Mouse (Mus musculus) MEL (cell line): ENCODE data around the gene Ppp1r9b. TPM values are rescaled to one million over a fixed set of nuclear protein-coding genes. Genes with fewer than 3 reads are reported as not detected.
A peak's percentile ranks its signal among the peaks of the same experiment; 100 is the strongest.

ENCODE experiments used
- DNase-seq: peaks from one replicate; pipeline ENCODE4 v3.0.0; 2011; ENCODE audit warnings: low read depth, low spot score
- H3K27ac ChIP-seq: 2 replicates; pipeline ENCODE4 v1.5.1; 2012; ENCODE audit warnings: low read depth, mild to moderate bottlenecking, control low read depth, low read length, moderate library complexity; ENCODE audit not compliant: control insufficient read depth
- H3K27me3 ChIP-seq, 2 experiments: fragments of 150-350 bp in 1 of 2; sonication (generic) in 1 of 2; 2 replicates each; pipeline ENCODE4 v1.6.1; 2012; ENCODE audit warnings: low read length in 2 of 2, mild to moderate bottlenecking in 2 of 2, improper control_type of control experiment in 1 of 2, moderate library complexity in 1 of 2; ENCODE audit not compliant: insufficient read depth in 2 of 2, control insufficient read depth in 1 of 2
- H3K36me3 ChIP-seq, 2 experiments: 2 replicates each; pipeline ENCODE4 v1.6.1; 2012 to 2014; ENCODE audit warnings: low read length in 2 of 2, improper control_type of control experiment in 1 of 2, inconsistent platforms in 1 of 2, mild to moderate bottlenecking in 1 of 2; ENCODE audit not compliant: insufficient read depth in 2 of 2, control insufficient read depth in 1 of 2
- H3K4me1 ChIP-seq, 2 experiments: fragments of 150-350 bp in 1 of 2; sonication (generic) in 1 of 2; 2 replicates each; pipeline ENCODE4 v1.6.1; 2012; ENCODE audit warnings: low read length in 2 of 2, improper control_type of control experiment in 1 of 2, mild to moderate bottlenecking in 1 of 2; ENCODE audit not compliant: insufficient read depth in 2 of 2, control insufficient read depth in 1 of 2
- H3K4me3 ChIP-seq, 2 experiments: fragments of 150-350 bp in 1 of 2; sonication (generic) in 1 of 2; 2 replicates each; pipeline ENCODE4 v1.5.1; 2012; ENCODE audit warnings: low read depth in 2 of 2, low read length in 2 of 2, mild to moderate bottlenecking in 2 of 2, moderate library complexity in 2 of 2, control low read depth in 1 of 2, improper control_type of control experiment in 1 of 2; ENCODE audit not compliant: control insufficient read depth in 1 of 2, insufficient read depth in 1 of 2
- H3K79me2 ChIP-seq: 2 replicates; pipeline ENCODE4 v1.6.1; 2012; ENCODE audit warnings: mild to moderate bottlenecking, low read length, moderate library complexity; ENCODE audit not compliant: control insufficient read depth, poor library complexity, insufficient read depth
- H3K9ac ChIP-seq: 2 replicates; pipeline ENCODE4 v1.6.1; 2012; ENCODE audit warnings: low read depth, mild to moderate bottlenecking, control low read depth, low read length, moderate library complexity; ENCODE audit not compliant: control insufficient read depth, poor library complexity, severe bottlenecking
- H3K9me3 ChIP-seq: fragments of 150-350 bp; sonication (generic); replicated peaks from 2 replicates; pipeline ENCODE4 v1.6.1; 2012; ENCODE audit warnings: mild to moderate bottlenecking, low read length, improper control_type of control experiment, moderate library complexity; ENCODE audit not compliant: insufficient read depth
- BHLHE40 ChIP-seq: IDR thresholded peaks from 2 replicates; pipeline ENCODE4 v1.6.1; 2012; ENCODE audit warnings: low read depth, mild to moderate bottlenecking, inconsistent platforms, low read length, improper control_type of control experiment, borderline replicate concordance
- CHD2 ChIP-seq: IDR thresholded peaks from 2 replicates; pipeline ENCODE4 v1.6.1; 2011; ENCODE audit warnings: low read length, improper control_type of control experiment
- CTCF ChIP-seq, 3 experiments: IDR thresholded peaks in 2 of 3; conservative IDR thresholded peaks in 1 of 3; 2 replicates each; pipeline ENCODE4 v1.5.1; 2011 to 2012; ENCODE audit warnings: low read length in 3 of 3, low read depth in 2 of 3, mild to moderate bottlenecking in 2 of 3, improper control_type of control experiment in 1 of 3, inconsistent platforms in 1 of 3, mixed read lengths in 1 of 3, moderate library complexity in 1 of 3; ENCODE audit not compliant: control insufficient read depth in 1 of 3, insufficient read depth in 1 of 3, poor library complexity in 1 of 3, severe bottlenecking in 1 of 3
- E2F4 ChIP-seq: IDR thresholded peaks from 2 replicates; pipeline ENCODE4 v1.6.1; 2011; ENCODE audit warnings: low read depth, low read length, improper control_type of control experiment, borderline replicate concordance
- ELF1 ChIP-seq: IDR thresholded peaks from 2 replicates; pipeline ENCODE4 v1.6.1; 2014; ENCODE audit warnings: low read depth, mild to moderate bottlenecking, inconsistent platforms, low read length, improper control_type of control experiment, moderate library complexity
- EP300 ChIP-seq, 2 experiments: IDR thresholded peaks; 2 replicates each; pipeline ENCODE4 v1.6.1; 2011; ENCODE audit warnings: improper control_type of control experiment in 2 of 2, low read length in 2 of 2, low read depth in 1 of 2, mild to moderate bottlenecking in 1 of 2
- ETS1 ChIP-seq: IDR thresholded peaks from 2 replicates; pipeline ENCODE4 v1.6.1; 2012; ENCODE audit warnings: low read depth, mild to moderate bottlenecking, inconsistent platforms, low read length, improper control_type of control experiment, moderate library complexity
- GATA1 ChIP-seq: IDR thresholded peaks from 2 replicates; pipeline ENCODE4 v1.6.1; 2011; ENCODE audit warnings: low read depth, low read length, improper control_type of control experiment
- HCFC1 ChIP-seq: IDR thresholded peaks from 2 replicates; pipeline ENCODE4 v1.6.1; 2012; ENCODE audit warnings: low read depth, mild to moderate bottlenecking, inconsistent platforms, low read length, improper control_type of control experiment, moderate library complexity
- JUND ChIP-seq: IDR thresholded peaks from 2 replicates; pipeline ENCODE4 v1.6.1; 2011; ENCODE audit warnings: low read depth, mild to moderate bottlenecking, improper control_type of control experiment, low read length
- MAZ ChIP-seq: IDR thresholded peaks from 2 replicates; pipeline ENCODE4 v1.6.1; 2012; ENCODE audit warnings: low read depth, mild to moderate bottlenecking, inconsistent platforms, low read length, improper control_type of control experiment
- MXI1 ChIP-seq: IDR thresholded peaks from 2 replicates; pipeline ENCODE4 v1.6.1; 2011; ENCODE audit warnings: mild to moderate bottlenecking, low read depth, low read length, improper control_type of control experiment
- NELFE ChIP-seq: IDR thresholded peaks from 2 replicates; pipeline ENCODE4 v1.6.1; 2011; ENCODE audit warnings: low read depth, low read length, improper control_type of control experiment
- NRF1 ChIP-seq: IDR thresholded peaks from 2 replicates; pipeline ENCODE4 v1.6.1; 2014; ENCODE audit warnings: low read depth, mild to moderate bottlenecking, inconsistent platforms, low read length, improper control_type of control experiment, moderate library complexity; ENCODE audit not compliant: poor library complexity, insufficient read depth, severe bottlenecking
- POLR2A ChIP-seq, 2 experiments: IDR thresholded peaks; 2 replicates each; pipeline ENCODE4 v1.6.1; 2011 to 2012; ENCODE audit warnings: low read length in 2 of 2, mild to moderate bottlenecking in 2 of 2, control low read depth in 1 of 2, improper control_type of control experiment in 1 of 2, low read depth in 1 of 2, moderate library complexity in 1 of 2; ENCODE audit not compliant: control insufficient read depth in 1 of 2, insufficient read depth in 1 of 2, poor library complexity in 1 of 2
- RAD21 ChIP-seq: IDR thresholded peaks from 2 replicates; pipeline ENCODE4 v1.6.1; 2011; ENCODE audit warnings: mild to moderate bottlenecking, low read depth, low read length, improper control_type of control experiment
- RCOR1 ChIP-seq: IDR thresholded peaks from 2 replicates; pipeline ENCODE4 v1.6.1; 2012; ENCODE audit warnings: low read depth, mild to moderate bottlenecking, inconsistent platforms, low read length, improper control_type of control experiment
- SIN3A ChIP-seq: IDR thresholded peaks from 2 replicates; pipeline ENCODE4 v1.6.1; 2012; ENCODE audit warnings: low read length, improper control_type of control experiment, inconsistent platforms
- SMC3 ChIP-seq: IDR thresholded peaks from 2 replicates; pipeline ENCODE4 v1.6.1; 2011; ENCODE audit warnings: low read depth, low read length, improper control_type of control experiment
- TBP ChIP-seq: IDR thresholded peaks from 2 replicates; pipeline ENCODE4 v1.8.0; 2011; ENCODE audit warnings: low read depth, low read length, improper control_type of control experiment
- TCF12 ChIP-seq: IDR thresholded peaks from 2 replicates; pipeline ENCODE4 v1.6.1; 2014; ENCODE audit warnings: low read depth, mild to moderate bottlenecking, inconsistent platforms, low read length, improper control_type of control experiment, moderate library complexity
- USF1 ChIP-seq: IDR thresholded peaks from 2 replicates; pipeline ENCODE4 v1.6.1; 2014; ENCODE audit warnings: low read depth, mild to moderate bottlenecking, inconsistent platforms, low read length, improper control_type of control experiment, moderate library complexity
- USF2 ChIP-seq, 2 experiments: IDR thresholded peaks; 2 replicates each; pipeline ENCODE4 v1.6.1; 2011 to 2012; ENCODE audit warnings: improper control_type of control experiment in 2 of 2, low read length in 2 of 2, borderline replicate concordance in 1 of 2, inconsistent platforms in 1 of 2, low read depth in 1 of 2, mild to moderate bottlenecking in 1 of 2; ENCODE audit not compliant: insufficient read depth in 1 of 2
- ZC3H11A ChIP-seq: IDR thresholded peaks from 2 replicates; pipeline ENCODE4 v1.6.1; 2012; ENCODE audit warnings: low read depth, mild to moderate bottlenecking, inconsistent platforms, low read length, improper control_type of control experiment
- ZMIZ1 ChIP-seq: IDR thresholded peaks from 2 replicates; pipeline ENCODE4 v1.6.1; 2012; ENCODE audit warnings: low read depth, mild to moderate bottlenecking, inconsistent platforms, low read length, improper control_type of control experiment, moderate library complexity
- ZNF384 ChIP-seq: IDR thresholded peaks from 2 replicates; pipeline ENCODE4 v1.6.1; 2012; ENCODE audit warnings: low read depth, mild to moderate bottlenecking, inconsistent platforms, low read length, improper control_type of control experiment
- polyA plus RNA-seq, 2 experiments: library from polyadenylated mRNA; stranded (reverse) in 1 of 2; unstranded in 1 of 2; fragments of >175 nt in 1 of 2; fragments of >200 nt in 1 of 2; gene quantifications; 2 replicates each; pipeline versions ENCODE4 v1.2.1 to v1.2.4; 2012; ENCODE audit warnings: low replicate concordance in 2 of 2, low read depth in 1 of 2; ENCODE audit not compliant: insufficient read length in 2 of 2, insufficient read depth in 1 of 2, missing spikeins in 1 of 2
- total RNA-seq: library from RNA; depleted of rRNA; stranded (reverse); fragments of 300-350 nt; gene quantifications from 2 replicates; pipeline ENCODE4 v1.2.3, GENCODE M21; 2012

The Ppp1r9b gene
- total and polyA plus RNA-seq, 3 experiments, result 47.0 to 169 (median 150) TPM

DNA sequence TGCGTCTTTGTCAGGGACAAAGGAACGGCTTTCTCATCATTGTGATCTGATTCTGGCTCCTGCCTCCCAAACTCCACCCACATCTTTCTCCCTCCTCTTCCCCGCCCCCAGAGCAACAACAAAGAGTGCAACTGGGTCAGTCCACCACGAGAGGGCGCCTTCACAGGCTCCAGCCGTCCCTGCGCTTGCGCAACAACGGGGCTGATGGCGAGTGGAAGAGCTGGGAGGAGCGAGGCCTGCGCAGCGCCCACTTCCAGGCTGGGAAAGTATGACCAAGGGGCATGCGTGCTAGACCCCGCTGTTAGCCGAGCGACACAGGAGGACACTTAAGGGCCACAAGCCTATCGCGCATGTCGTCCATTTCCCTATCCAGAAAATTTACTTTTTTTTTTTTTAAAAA, 11.9 kb upstream of the Ppp1r9b start:
- DNase-seq, result peak; percentile 99
- Histone ChIP-seq H3K4me3 (peak overlapping the region; percentile 42 to 50), H3K9ac (peak overlapping the region; percentile 58), H3K36me3 (peaks cover 0 to 11% of the 10 kb centered on the region in 2 experiments; a peak in 2 of 4 replicates), H3K9me3 (no peaks in the 10 kb centered on the region), H3K4me1 (peaks cover 2 to 8% of the 10 kb centered on the region in 2 experiments; a peak in 3 of 4 replicates), H3K79me2 (no peaks in the 10 kb centered on the region), H3K27ac (0 out of 2 replicates have a peak overlapping the region, but pooled peaks have one; percentile 5), H3K27me3 (no peaks in the 10 kb centered on the region)
- peak; percentile 27; the same call in 1 of the 2 replicates for TF ChIP-seq ETS1
- no peak for TF ChIP-seq E2F4
- TF ChIP-seq NRF1, result peak; percentile 99; the same call in 1 of the 2 replicates
- TF ChIP-seq RAD21, result peak; percentile 54
- peak; percentile 36; the same call in 1 of the 2 replicates for TF ChIP-seq RCOR1
- peak; percentile 74 for TF ChIP-seq ZNF384
- peak; percentile 77 for TF ChIP-seq NELFE
- no peak for TF ChIP-seq GATA1
- TF ChIP-seq BHLHE40, result peak; percentile 37; the same call in 1 of the 2 replicates
- peak; percentile 69; the same call in 1 of the 2 replicates for TF ChIP-seq ZMIZ1
- peak; percentile 75; the same call in 1 of the 2 replicates for TF ChIP-seq MXI1
- peak; percentile 96 for TF ChIP-seq SMC3
- no peak for TF ChIP-seq CHD2
- TF ChIP-seq JUND, result no peak
- TF ChIP-seq TCF12, result peak; percentile 53; the same call in 1 of the 2 replicates
- no peak for TF ChIP-seq EP300 (IDR thresholded peaks at IDR 0.05; ENCODE audit: low read depth in 1 of 2, low read length in 2 of 2)
- peak; percentile 91; the same call in 1 of the 2 replicates for TF ChIP-seq SIN3A
- peak; percentile 94 to 99 (median 99) for TF ChIP-seq CTCF (IDR thresholded peaks at IDR 0.05 in 2 of 3, conservative IDR thresholded peaks at IDR 0.05 in 1 of 3; ENCODE audit: control insufficient read depth in 1 of 3, insufficient read depth in 1 of 3, low read depth in 2 of 3, low read length in 3 of 3, poor library complexity in 1 of 3, severe bottlenecking in 1 of 3)
- peak; percentile 82 for TF ChIP-seq TBP
- TF ChIP-seq USF2 (IDR thresholded peaks at IDR 0.05; ENCODE audit: borderline replicate concordance in 1 of 2, insufficient read depth in 1 of 2, low read depth in 1 of 2, low read length in 2 of 2), result no peak
- TF ChIP-seq POLR2A (IDR thresholded peaks at IDR 0.05; ENCODE audit: control insufficient read depth in 1 of 2, insufficient read depth in 1 of 2, low read depth in 1 of 2, low read length in 2 of 2, poor library complexity in 1 of 2), result peak in 1 of 2 experiments; percentile 92; a peak in 2 of 4 replicates
- TF ChIP-seq ELF1, result peak; percentile 53; the same call in 1 of the 2 replicates
- peak; percentile 16; the same call in 1 of the 2 replicates for TF ChIP-seq USF1
- peak; percentile 84 for TF ChIP-seq HCFC1
- TF ChIP-seq MAZ, result peak; percentile 98
- TF ChIP-seq ZC3H11A, result peak; percentile 64
